Mouse (Mus musculus) layer of hippocampus, adult 2 months (tissue): ENCODE results near the gene Sh3glb1. TPM values are rescaled to one million over a fixed set of nuclear protein-coding genes. Genes with fewer than 3 reads are reported as not detected.

Experiments used
- DNase-seq, 2 experiments: peaks; one replicate each; pipeline ENCODE4 v3.0.0; 2022; ENCODE audit warnings: low spot score in 2 of 2
- H3K27ac ChIP-seq: fragments of 200-600 bp; 2 replicates; pipeline ENCODE4 v1.8.1; 2022
- H3K4me3 ChIP-seq: fragments of 200-600 bp; 2 replicates; pipeline ENCODE4 v1.8.1; 2022; ENCODE audit warnings: mild to moderate bottlenecking
- CTCF ChIP-seq: fragments of 200-600 bp; conservative IDR thresholded peaks from 2 replicates; pipeline ENCODE4 v1.8.1; 2022; ENCODE audit warnings: antibody characterized with exemption, mild to moderate bottlenecking, moderate library complexity
- total RNA-seq, 2 experiments: library from RNA; stranded (reverse); gene quantifications; 2 replicates each; pipeline ENCODE4 v1.2.3; 2021

Gene Sh3glb1
- total RNA-seq, 2 experiments from 2014 or later: 51.9 to 52.3 TPM

DNA sequence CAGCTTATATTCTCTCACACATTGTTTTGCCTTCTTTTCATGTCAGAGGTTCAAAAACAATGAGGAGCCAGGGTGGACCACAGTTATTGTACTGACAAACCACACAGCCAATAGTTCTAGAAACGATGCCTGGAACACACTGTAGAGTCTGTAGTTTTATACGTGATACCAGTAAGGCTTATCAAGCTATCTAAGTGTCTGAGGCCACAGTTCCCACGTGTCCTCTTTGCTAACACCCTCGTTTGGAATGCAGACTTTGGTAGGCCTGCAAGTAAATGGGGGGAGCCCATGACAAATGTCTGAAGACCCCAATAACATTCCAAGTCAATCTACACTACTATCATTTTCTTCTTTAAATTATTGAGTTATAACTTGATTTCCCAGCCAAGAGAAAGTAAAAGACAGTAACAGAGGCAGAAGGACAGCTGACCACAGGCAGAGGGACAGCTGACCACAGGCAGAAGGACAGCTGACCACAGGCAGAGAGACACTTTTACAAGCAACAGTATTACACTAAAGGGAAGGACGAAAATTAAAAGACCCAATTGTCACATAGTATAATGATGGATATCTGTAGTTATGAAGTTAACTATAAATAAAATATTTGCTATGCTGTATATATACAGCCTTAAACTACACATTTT lies 21.2 kb downstream of the Sh3glb1 start:
- Histone ChIP-seq H3K4me3 (no peak overlapping the region), H3K27ac (peak overlapping the region; percentile 40; the same call in 1 of the 2 replicates)
- no peak for DNase-seq
- TF ChIP-seq CTCF: no peak

DNA sequence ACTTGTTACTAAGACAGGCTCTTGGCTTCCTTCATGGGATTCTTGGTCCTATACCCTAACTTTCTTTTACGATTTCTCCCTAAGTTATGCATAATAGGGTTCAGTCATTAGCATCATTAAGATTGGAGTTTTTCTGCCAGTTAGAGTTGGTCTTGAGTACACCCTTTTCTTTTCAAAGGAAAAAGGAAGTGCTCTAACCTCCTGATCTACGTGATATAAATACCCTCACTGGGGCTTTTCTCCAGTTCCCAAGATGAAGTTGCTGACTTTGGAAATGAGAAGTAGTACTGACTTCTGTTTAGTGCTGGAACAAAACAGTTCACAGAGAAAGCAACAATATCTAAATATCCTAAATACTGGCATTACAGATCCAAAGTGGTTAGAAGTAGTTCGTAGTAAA lies 22.2 kb downstream of the Sh3glb1 start:
- no peak for DNase-seq
- no peak for TF ChIP-seq CTCF
- Histone ChIP-seq H3K4me3 (no peak overlapping the region), H3K27ac (peak overlapping the region; percentile 40; the same call in 1 of the 2 replicates)

- H3K4me3 ChIP-seq: no peak overlapping the region
- no peak overlapping the region for H3K27ac ChIP-seq
- DNase-seq: no peak
- no peak for TF ChIP-seq CTCF
Observed at GRCm38 (mm10) chr3:144697154-144697553, 23.0 kb downstream of the Sh3glb1 start.

DNA sequence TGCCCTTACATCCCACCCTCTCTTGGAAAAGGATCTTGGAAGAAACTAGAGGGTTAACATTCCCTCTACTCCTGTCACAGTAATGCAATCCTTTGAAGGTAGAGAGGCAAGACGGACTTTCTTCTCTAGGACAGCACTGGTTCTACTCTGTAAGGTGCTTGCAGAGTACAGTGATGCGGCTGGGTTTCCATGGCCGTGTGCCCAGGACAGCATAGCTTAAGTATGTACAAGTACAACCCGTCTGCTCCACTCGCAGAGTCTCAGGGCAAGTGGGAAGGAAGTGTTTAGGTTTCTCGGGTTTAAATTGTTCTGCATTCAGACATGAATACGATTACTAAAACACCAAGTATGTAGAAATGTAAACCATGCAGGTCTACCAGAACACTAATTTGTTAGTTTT lies 25.2 kb downstream of the Sh3glb1 start:
- H3K4me3 ChIP-seq: no peak overlapping the region
- no peak for DNase-seq
- no peak overlapping the region for H3K27ac ChIP-seq
- no peak for TF ChIP-seq CTCF

DNA sequence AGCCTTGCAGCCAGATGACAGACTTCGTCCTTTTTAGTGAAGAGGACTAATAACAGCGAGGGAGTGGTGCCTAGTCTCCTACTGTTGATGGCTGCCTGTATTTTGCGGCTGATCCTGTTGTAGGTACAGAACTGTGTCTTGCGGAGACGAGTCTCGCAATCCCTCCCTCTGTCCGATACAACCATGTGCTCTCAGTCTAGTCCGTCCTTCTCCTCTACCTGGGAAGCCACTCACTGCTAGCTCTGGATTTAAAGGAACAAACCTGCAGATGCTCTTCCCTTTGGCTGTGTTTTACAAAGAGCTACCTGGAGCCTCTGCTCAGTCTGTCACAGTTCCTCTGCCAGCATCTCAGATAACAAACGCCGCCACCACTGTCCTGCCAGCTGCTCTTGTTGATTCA lies 26.1 kb downstream of the Sh3glb1 start:
- H3K4me3 ChIP-seq: no peak overlapping the region
- TF ChIP-seq CTCF: no peak
- H3K27ac ChIP-seq: no peak overlapping the region
- no peak for DNase-seq

GRCm38 (mm10) chr3:144692052-144692451 lies 28.1 kb downstream of the Sh3glb1 start:
- Histone ChIP-seq H3K27ac (no peak overlapping the region), H3K4me3 (no peak overlapping the region)
- TF ChIP-seq CTCF: peak; percentile 92
- peak in 1 of 2 experiments; percentile 21 for DNase-seq

GRCm38 (mm10) chr3:144689236-144689635 lies 30.9 kb downstream of the Sh3glb1 start:
- no peak for TF ChIP-seq CTCF
- Histone ChIP-seq H3K27ac (no peak overlapping the region), H3K4me3 (no peak overlapping the region)
- DNase-seq: no peak

GRCm38 (mm10) chr3:144688284-144688683 lies 31.9 kb downstream of the Sh3glb1 start:
- no peak for TF ChIP-seq CTCF
- no peak overlapping the region for H3K4me3 ChIP-seq
- no peak for DNase-seq
- H3K27ac ChIP-seq: no peak overlapping the region

GRCm38 (mm10) chr3:144687618-144688017 lies 32.5 kb downstream of the Sh3glb1 start:
- H3K4me3 ChIP-seq: no peak overlapping the region
- no peak for TF ChIP-seq CTCF
- no peak for DNase-seq
- H3K27ac ChIP-seq: no peak overlapping the region

- DNase-seq: no peak
- no peak overlapping the region for H3K27ac ChIP-seq
- TF ChIP-seq CTCF: no peak
Observed at GRCm38 (mm10) chr3:144686146-144686545, 34.0 kb downstream of the Sh3glb1 start.

DNA sequence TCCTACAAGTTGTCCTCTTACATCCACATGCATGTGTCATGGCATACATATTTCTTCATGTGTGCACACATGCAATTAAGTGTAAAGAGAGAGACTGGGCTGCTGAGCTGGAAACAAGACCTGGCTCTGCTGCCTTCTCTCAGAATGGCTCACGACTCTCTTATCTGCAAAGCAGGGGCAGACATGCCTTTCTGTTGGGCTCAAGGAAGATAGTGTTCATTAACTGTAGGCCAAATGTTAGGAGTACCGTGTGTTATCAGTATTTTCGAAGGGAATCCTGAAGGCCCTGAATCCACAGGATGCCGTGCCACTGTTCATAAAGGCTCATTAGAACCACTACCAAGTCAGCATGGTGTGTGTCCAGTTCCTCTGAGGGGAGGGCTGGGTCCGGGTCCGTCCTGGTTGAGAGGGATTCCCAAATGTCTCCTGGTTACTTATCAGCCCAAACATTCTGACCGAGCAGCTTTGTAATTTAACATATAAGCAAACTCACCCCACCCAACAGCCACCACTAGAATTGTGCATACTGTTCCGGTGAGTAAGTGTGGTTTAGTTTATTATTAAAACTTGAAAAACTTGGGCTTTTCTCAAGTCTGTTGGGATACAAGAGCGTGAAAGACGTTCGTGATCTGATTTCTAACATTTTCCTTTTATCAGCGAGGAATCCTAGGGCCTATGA lies 36.9 kb downstream of the Sh3glb1 start:
- no peak overlapping the region for H3K4me3 ChIP-seq
- no peak for DNase-seq
- TF ChIP-seq CTCF: no peak
- H3K27ac ChIP-seq: no peak overlapping the region

More at GRCm38 (mm10) chr3:144686146-144686545, 34.0 kb downstream of the Sh3glb1 start:
- H3K4me3 ChIP-seq: no peak overlapping the region

- no peak for TF ChIP-seq CTCF
Observed at GRCm38 (mm10) chr3:144681542-144681941, 38.6 kb downstream of the Sh3glb1 start.

DNA sequence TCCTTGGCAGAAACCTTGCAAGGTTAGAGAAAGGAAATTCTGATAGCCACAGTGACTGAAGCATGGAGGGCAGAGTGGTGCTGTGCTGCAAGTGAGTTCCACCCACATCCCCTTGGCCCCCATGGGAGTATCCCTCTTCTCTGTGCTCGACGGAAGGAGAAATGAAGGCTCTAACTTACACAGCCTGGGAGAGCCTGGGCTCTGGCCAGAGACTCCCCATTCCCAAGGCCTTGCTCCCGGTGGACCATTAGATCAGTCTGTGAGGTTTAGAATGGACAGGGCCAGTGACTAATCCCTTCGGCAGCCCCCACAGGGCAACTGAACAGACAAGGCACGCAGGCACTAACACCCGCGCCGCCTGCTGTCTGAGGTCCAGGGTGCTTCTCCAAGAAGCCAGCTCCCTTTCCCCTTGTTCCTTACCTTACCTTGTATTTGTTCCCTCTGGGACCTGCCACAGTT lies 40.4 kb downstream of the Sh3glb1 start:
- no peak for TF ChIP-seq CTCF
- no peak for DNase-seq
- Histone ChIP-seq H3K27ac (no peak overlapping the region), H3K4me3 (no peak overlapping the region)

More at GRCm38 (mm10) chr3:144681542-144681941, 38.6 kb downstream of the Sh3glb1 start:
- no peak overlapping the region for H3K4me3 ChIP-seq
- no peak for DNase-seq
- H3K27ac ChIP-seq: no peak overlapping the region

- no peak for DNase-seq
- no peak for TF ChIP-seq CTCF
- Histone ChIP-seq H3K4me3 (no peak overlapping the region), H3K27ac (no peak overlapping the region)
Observed at GRCm38 (mm10) chr3:144679137-144679536, 41.0 kb downstream of the Sh3glb1 start.
